Mouse (Mus musculus) heart, embryonic 14.5 days (tissue): ENCODE data around the gene Psma7. TPM values are rescaled to one million over a fixed set of nuclear protein-coding genes. Genes with fewer than 3 reads are reported as not detected.

Experiments used
- ATAC-seq: fragments of 200-750 bp; cut with Nextera tagmentation; 2 replicates; pipeline ENCODE4 v1.8.0; 2017; ENCODE audit warnings: low read depth, moderate TSS enrichment; ENCODE audit not compliant: insufficient number of reproducible peaks, insufficient read depth, low FRiP score
- H3K27ac ChIP-seq, 2 experiments: fragments of 200-500 bp in 1 of 2; fragments of 300-500 bp in 1 of 2; sonication (generic) in 1 of 2; replicated peaks in 1 of 2; 2 replicates each; pipeline ENCODE4 v1.5.1; 2012 to 2014; ENCODE audit warnings: low read depth in 2 of 2, low read length in 2 of 2, control low read depth in 1 of 2, mild to moderate bottlenecking in 1 of 2, mixed read lengths in 1 of 2; ENCODE audit not compliant: control insufficient read depth in 1 of 2, insufficient read depth in 1 of 2
- H3K27me3 ChIP-seq: fragments of 300-500 bp; sonication (generic); 2 replicates; pipeline ENCODE4 v1.6.1; 2014; ENCODE audit warnings: mild to moderate bottlenecking, low read length, control low read depth; ENCODE audit not compliant: control insufficient read depth, insufficient read depth
- H3K36me3 ChIP-seq: fragments of 300-500 bp; sonication (generic); 2 replicates; pipeline ENCODE4 v1.6.1; 2014; ENCODE audit warnings: mild to moderate bottlenecking, control low read depth, low read length, mixed read lengths; ENCODE audit not compliant: control insufficient read depth, insufficient read depth
- H3K4me1 ChIP-seq, 2 experiments: fragments of 200-500 bp in 1 of 2; fragments of 300-500 bp in 1 of 2; sonication (generic) in 1 of 2; 2 replicates each; pipeline ENCODE4 v1.6.1; 2012 to 2014; ENCODE audit warnings: low read length in 2 of 2, control low read depth in 1 of 2, mixed read lengths in 1 of 2; ENCODE audit not compliant: control insufficient read depth in 2 of 2, insufficient read depth in 2 of 2
- H3K4me2 ChIP-seq: fragments of 300-500 bp; sonication (generic); 2 replicates; pipeline ENCODE4 v1.6.1; 2014; ENCODE audit warnings: mild to moderate bottlenecking, low read length
- H3K4me3 ChIP-seq, 2 experiments: fragments of 200-500 bp in 1 of 2; fragments of 300-500 bp in 1 of 2; sonication (generic) in 1 of 2; 2 replicates each; pipeline ENCODE4 v1.5.1; 2012 to 2014; ENCODE audit warnings: low read length in 2 of 2, mild to moderate bottlenecking in 2 of 2, control low read depth in 1 of 2, low read depth in 1 of 2, moderate library complexity in 1 of 2; ENCODE audit not compliant: control insufficient read depth in 1 of 2, insufficient read depth in 1 of 2
- H3K9ac ChIP-seq: fragments of 300-500 bp; sonication (generic); 2 replicates; pipeline ENCODE4 v1.6.1; 2014; ENCODE audit warnings: mild to moderate bottlenecking, low read length
- H3K9me3 ChIP-seq: fragments of 300-500 bp; sonication (generic); 2 replicates; pipeline ENCODE4 v1.6.1; 2016; ENCODE audit warnings: low read length, control low read depth; ENCODE audit not compliant: control insufficient read depth
- WGBS: fragments of 180-500 bp; shearing (Covaris S2); extraction: QIAGEN DNeasy Blood & Tissue Kit; methylation state at CpG from one replicate; pipeline ENCODE4 v1.1.7; 2014; 5-methylcytosine and 5-hydroxymethylcytosine counted together
- polyA plus RNA-seq: library from polyadenylated mRNA; unstranded; fragments of >200 nt; fragmentation: Nextera tagmentation; extraction: Ambion mirVana; gene quantifications from 2 replicates; pipeline ENCODE4 v1.2.1, GENCODE M21; 2014

The Psma7 gene
- polyA plus RNA-seq, 1 experiment from 2014 or later, result 410 TPM

DNA sequence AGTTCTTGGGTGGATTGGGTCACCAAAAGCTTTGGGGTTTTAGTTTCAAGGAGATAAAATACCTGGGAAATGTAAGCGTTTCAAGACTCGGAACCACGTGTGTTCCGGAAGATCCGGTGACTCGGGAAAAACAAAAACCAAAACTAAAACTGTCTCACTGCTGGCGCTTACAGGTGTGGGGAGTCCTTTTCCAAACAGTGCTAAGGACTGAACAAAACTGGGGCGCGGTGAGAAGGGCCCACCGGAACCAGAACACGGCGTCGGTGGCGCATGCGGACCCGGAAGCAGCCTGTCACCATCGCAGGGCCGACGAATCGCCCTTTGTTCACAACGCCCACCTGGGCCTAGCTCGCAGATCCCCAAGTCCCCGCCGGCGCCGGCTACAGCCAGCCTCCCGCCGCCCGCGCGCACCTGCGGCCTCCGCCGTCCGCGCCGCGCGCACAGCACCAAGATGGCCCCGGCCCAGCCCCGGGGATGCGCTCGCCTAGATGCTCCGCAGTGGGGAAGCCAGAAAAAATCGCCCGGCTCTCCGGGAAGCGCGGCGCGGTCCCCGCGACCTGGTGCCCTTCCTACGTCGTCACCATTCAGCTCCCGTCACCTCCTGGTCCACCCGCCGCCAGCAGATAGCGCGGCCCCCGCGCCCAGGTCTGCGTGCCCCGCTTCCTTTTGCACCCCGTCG lies 517 bp downstream of the Psma7 start:
- peaks cover 29% of the 10 kb centered on the region for H3K36me3 ChIP-seq

DNA sequence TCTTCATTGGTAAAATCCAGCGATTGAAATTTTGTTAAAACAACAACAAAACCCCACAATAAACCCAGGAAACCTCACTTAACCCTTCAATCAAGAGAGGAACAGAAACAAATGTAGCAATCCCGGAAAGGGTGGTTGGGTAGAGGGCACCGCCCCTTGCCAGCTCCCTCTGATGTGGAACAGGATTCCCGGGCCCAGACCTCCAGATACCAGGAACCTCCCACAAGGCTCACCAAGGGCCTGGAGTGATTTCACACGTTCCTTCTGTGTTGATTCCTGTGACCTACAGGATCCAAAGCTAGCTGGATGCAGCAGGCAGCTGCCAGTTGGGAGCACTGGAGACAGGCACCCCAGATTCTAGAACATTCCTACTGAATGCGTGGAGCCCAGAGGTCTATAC lies 1.8 kb downstream of the Psma7 start:
- peak overlapping the region; percentile 98 for H3K4me2 ChIP-seq
- no peak overlapping the region for H3K4me3 ChIP-seq
- WGBS, result 38% methylated on average over 6 of the region's 6 CpGs

More for the DNA sequence above, 517 bp downstream of the Psma7 start:
- Histone ChIP-seq H3K9me3 (no peaks in the 10 kb centered on the region), H3K27me3 (no peaks in the 10 kb centered on the region), H3K4me3 (peak overlapping the region; percentile 85 to 99), H3K27ac (peak overlapping the region; percentile 65 to 90), H3K4me1 (peaks cover 3 to 26% of the 10 kb centered on the region in 2 experiments), H3K4me2 (peak overlapping the region; percentile 98), H3K9ac (peak overlapping the region; percentile 94)
- peak; percentile 46 for ATAC-seq
- WGBS, result under 1% methylated on average over 64 of the region's 66 CpGs

DNA sequence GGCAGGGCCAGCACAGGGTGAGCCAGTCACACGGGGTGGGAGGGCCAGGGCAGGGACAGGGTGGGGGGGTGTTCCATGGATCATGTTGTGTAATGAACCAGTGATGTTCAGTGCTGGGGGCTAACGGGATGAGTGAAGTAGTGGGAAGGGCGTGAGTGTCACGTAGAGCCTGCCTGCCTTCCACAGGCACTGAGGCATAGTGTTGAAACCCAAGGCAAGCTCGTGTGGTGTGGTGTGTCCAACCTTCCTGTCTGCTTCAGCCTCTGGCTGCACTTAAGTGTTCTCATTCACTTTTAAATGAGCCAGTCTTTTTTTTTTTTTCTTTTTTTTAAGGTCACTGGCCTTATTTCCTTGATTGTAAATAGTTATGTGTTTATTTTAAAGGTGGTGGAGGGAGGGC lies 7.5 kb downstream of the Psma7 start:
- ATAC-seq, result no peak
- Histone ChIP-seq H3K36me3 (peaks cover 95% of the 10 kb centered on the region), H3K4me1 (peaks cover 0 to 10% of the 10 kb centered on the region in 2 experiments; a peak in 1 of 4 replicates), H3K27ac (0 out of 4 replicates have a peak overlapping the region, but pooled peaks of 1 of the 2 experiments have one; percentile 9), H3K9ac (no peak overlapping the region), H3K9me3 (no peaks in the 10 kb centered on the region), H3K4me2 (no peak overlapping the region), H3K27me3 (no peaks in the 10 kb centered on the region), H3K4me3 (no peak overlapping the region)
- WGBS, result 63% methylated on average over 5 of the region's 5 CpGs

More for the DNA sequence above, 1.8 kb downstream of the Psma7 start:
- no peak overlapping the region for H3K27ac ChIP-seq
- no peaks in the 10 kb centered on the region for H3K27me3 ChIP-seq
- peaks cover 3 to 26% of the 10 kb centered on the region in 2 experiments for H3K4me1 ChIP-seq
- no peaks in the 10 kb centered on the region for H3K9me3 ChIP-seq
- peak overlapping the region; percentile 94 for H3K9ac ChIP-seq
- peaks cover 42% of the 10 kb centered on the region for H3K36me3 ChIP-seq
- no peak for ATAC-seq

DNA sequence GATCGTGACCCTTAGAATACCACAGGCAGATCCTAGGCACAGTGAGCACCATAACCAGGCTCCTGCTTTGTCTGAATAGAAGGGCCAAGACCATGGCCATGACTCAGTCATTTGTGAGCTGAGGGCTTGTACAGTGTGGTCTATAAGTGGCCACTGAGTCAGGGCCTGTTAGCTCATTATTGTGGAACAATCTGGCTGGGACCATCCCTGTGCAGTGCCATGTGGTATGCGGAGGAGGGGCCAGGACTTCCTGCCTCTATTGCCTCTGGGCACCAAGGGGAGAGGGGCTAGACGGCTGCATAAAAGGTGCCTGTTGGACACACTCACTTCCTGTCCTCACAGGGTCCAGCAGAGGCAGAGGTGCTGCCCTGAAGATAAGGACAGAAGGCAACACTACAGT lies 8.3 kb downstream of the Psma7 start:
- H3K36me3 ChIP-seq, result peaks cover 100% of the 10 kb centered on the region
- WGBS, result 61% methylated on average over 3 of the region's 3 CpGs
- H3K27me3 ChIP-seq, result no peaks in the 10 kb centered on the region
- no peaks in the 10 kb centered on the region for H3K9me3 ChIP-seq
- no peak overlapping the region for H3K27ac ChIP-seq
- ATAC-seq, result 0 out of 2 replicates have a peak, but pooled peaks have one; percentile 44
- H3K4me1 ChIP-seq, result peaks cover 0 to 10% of the 10 kb centered on the region in 2 experiments; a peak in 1 of 4 replicates
- H3K4me2 ChIP-seq, result no peak overlapping the region
- H3K4me3 ChIP-seq, result no peak overlapping the region
- no peak overlapping the region for H3K9ac ChIP-seq

DNA sequence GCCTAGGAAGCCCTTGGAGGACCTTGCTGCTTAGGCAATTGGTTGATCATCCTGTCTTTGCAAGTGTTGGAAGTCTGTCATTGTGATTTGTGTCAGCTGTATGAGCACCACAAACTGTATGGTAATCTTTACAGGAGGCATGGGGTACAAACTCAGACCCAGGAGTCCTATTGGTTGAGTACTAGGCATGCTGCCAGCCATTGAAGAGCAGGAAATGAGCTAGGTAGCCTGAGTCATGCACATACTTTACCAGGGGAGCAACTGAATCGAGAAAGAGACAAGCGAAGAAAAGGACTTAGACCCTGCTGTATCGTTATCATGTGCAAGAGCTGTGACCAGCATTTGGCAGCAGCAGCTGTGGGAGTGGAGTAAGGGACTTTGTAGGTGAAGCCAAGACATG lies 9.3 kb downstream of the Psma7 start:
- no peak overlapping the region for H3K4me2 ChIP-seq
- no peak for ATAC-seq
- no peak overlapping the region for H3K9ac ChIP-seq
- H3K4me1 ChIP-seq, result peaks cover 5 to 20% of the 10 kb centered on the region in 2 experiments
- no peak overlapping the region for H3K4me3 ChIP-seq
- H3K27me3 ChIP-seq, result no peaks in the 10 kb centered on the region
- H3K27ac ChIP-seq, result peak overlapping the region in 1 of 2 experiments; percentile 35; a peak in 2 of 4 replicates
- WGBS, result 45% methylated on average over 3 of the region's 3 CpGs
- no peaks in the 10 kb centered on the region for H3K9me3 ChIP-seq
- peaks cover 100% of the 10 kb centered on the region for H3K36me3 ChIP-seq

DNA sequence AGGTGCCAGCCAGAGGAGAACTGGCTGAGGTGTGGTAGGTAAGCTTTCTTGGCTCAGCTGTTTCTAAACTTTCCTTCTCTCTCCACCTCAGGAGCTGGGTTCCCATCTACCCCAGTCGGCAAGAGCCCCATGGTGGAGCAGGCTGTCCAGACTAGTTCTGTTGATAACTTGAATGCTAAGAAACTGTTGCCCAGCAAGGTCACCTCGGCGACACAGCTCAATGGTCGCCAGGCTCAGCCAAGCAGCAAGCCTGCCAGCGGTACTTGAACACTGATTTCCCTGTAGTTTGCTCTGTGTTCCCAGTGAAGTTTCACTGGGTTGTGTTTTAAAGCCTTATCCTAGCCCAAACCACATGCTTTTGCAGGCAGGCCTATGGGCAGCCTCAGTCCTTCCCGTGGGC lies 11.0 kb downstream of the Psma7 start:
- no peak for ATAC-seq
- H3K9me3 ChIP-seq, result no peaks in the 10 kb centered on the region
- WGBS, result 85% methylated on average over 6 of the region's 6 CpGs
- no peak overlapping the region for H3K27ac ChIP-seq
- peaks cover 92% of the 10 kb centered on the region for H3K36me3 ChIP-seq
- H3K4me1 ChIP-seq, result peaks cover 20 to 37% of the 10 kb centered on the region in 2 experiments
- H3K9ac ChIP-seq, result no peak overlapping the region
- H3K27me3 ChIP-seq, result no peaks in the 10 kb centered on the region
- H3K4me2 ChIP-seq, result no peak overlapping the region
- no peak overlapping the region for H3K4me3 ChIP-seq

DNA sequence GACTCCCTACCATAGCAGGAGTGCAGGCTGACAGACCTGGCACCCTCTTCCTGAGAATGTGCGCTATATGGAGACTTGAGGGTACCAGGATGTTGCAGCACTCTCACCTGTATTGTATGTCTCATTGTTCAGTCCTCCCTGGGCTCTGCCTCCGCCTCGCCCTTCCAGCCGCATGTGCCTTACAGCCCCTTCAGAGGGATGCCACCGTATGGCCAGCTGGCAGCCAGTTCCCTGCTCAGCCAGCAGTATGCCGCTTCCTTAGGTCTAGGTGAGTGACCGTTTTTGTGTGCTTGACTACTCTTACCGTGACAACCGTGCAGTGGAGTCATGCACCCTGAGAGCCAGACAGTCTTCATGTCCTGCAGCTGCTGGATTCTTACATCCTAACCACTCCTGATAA lies 14.5 kb downstream of the Psma7 start:
- ATAC-seq, result no peak
- peaks cover 28 to 48% of the 10 kb centered on the region in 2 experiments for H3K4me1 ChIP-seq
- H3K36me3 ChIP-seq, result peaks cover 57% of the 10 kb centered on the region
- no peak overlapping the region for H3K4me3 ChIP-seq
- no peaks in the 10 kb centered on the region for H3K27me3 ChIP-seq
- H3K27ac ChIP-seq, result no peak overlapping the region
- 56% methylated on average over 9 of the region's 9 CpGs for WGBS
- peak overlapping the region; percentile 96; the same call in 1 of the 2 replicates for H3K9ac ChIP-seq
- H3K4me2 ChIP-seq, result peak overlapping the region; percentile 91
- no peaks in the 10 kb centered on the region for H3K9me3 ChIP-seq
